Mouse (Mus musculus): Measurements from ENCODE around the gene Vmac.

DNA sequence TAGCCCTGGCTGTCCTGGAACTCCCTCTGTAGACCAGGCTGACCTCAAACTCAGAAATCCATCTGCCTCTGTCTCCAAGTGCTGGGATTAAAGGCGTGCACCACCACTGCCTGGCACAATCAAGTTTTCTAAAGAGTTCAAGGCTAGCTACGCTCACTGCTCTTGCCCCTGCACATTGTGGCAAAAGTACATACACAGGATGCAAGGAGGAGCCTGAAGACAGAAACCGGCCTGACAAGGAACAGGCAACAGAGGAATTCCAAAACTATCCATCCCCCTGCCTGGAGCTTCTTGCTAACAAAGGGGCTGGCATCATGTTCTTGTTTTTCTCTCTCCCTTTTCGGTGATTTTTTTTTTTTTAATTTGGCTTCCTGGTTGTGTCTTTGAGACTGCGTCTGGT lies 26.4 kb upstream of the Vmac start:
- TF ChIP-seq POLR2A (IDR thresholded peaks at IDR 0.05; ENCODE audit: control insufficient read depth, extremely low read depth, insufficient read depth, low read length, poor library complexity) (no peak), CTCF (IDR thresholded peaks at IDR 0.05; ENCODE audit: borderline replicate concordance, control insufficient read depth, extremely low read depth, insufficient read depth, low read length, poor library complexity) (no peak)

Measured in thymus, adult 2 months (tissue).